Mouse (Mus musculus) kidney, embryonic 14.5 days (tissue): ENCODE measurements around the gene 2010111I01Rik. TPM values are rescaled to one million over a fixed set of nuclear protein-coding genes. Genes with fewer than 3 reads are reported as not detected.

ENCODE experiments used
- ATAC-seq: fragments of 200-750 bp; cut with Nextera tagmentation; 2 replicates; pipeline ENCODE4 v1.8.0; 2017; ENCODE audit warnings: moderate number of reproducible peaks, mild to moderate bottlenecking, moderate TSS enrichment, moderate library complexity; ENCODE audit not compliant: low FRiP score, low TSS enrichment
- H3K27ac ChIP-seq: fragments of 300-500 bp; sonication (generic); 2 replicates; pipeline ENCODE4 v1.5.1; 2014; ENCODE audit warnings: low read depth, mild to moderate bottlenecking, low read length, moderate library complexity, mixed read lengths
- H3K27me3 ChIP-seq: fragments of 300-500 bp; sonication (generic); 2 replicates; pipeline ENCODE4 v1.6.1; 2014; ENCODE audit warnings: mild to moderate bottlenecking, low read length; ENCODE audit not compliant: control insufficient read depth, insufficient read depth
- H3K36me3 ChIP-seq: fragments of 300-500 bp; sonication (generic); 2 replicates; pipeline ENCODE4 v1.6.1; 2014; ENCODE audit warnings: low read length, mixed read lengths; ENCODE audit not compliant: control insufficient read depth, insufficient read depth
- H3K4me1 ChIP-seq: fragments of 300-500 bp; sonication (generic); 2 replicates; pipeline ENCODE4 v1.6.1; 2014; ENCODE audit warnings: low read length, mixed read lengths; ENCODE audit not compliant: control insufficient read depth, insufficient read depth
- H3K4me2 ChIP-seq: fragments of 300-500 bp; sonication (generic); replicated peaks from 2 replicates; pipeline ENCODE4 v1.6.1; 2014; ENCODE audit warnings: low read depth, mild to moderate bottlenecking, low read length
- H3K4me3 ChIP-seq: fragments of 300-500 bp; sonication (generic); 2 replicates; pipeline ENCODE4 v1.5.1; 2014; ENCODE audit warnings: mild to moderate bottlenecking, low read length
- H3K9ac ChIP-seq: fragments of 300-500 bp; sonication (generic); 2 replicates; pipeline ENCODE4 v1.6.1; 2014; ENCODE audit warnings: low read depth, mild to moderate bottlenecking, low read length, moderate library complexity
- H3K9me3 ChIP-seq: fragments of 300-500 bp; sonication (generic); 2 replicates; pipeline ENCODE4 v1.6.1; 2016; ENCODE audit warnings: low read length; ENCODE audit not compliant: control insufficient read depth
- WGBS: fragments of 180-500 bp; shearing (Covaris S2); extraction: QIAGEN DNeasy Blood & Tissue Kit; methylation state at CpG from one replicate; pipeline ENCODE4 v1.1.7; 2014; 5-methylcytosine and 5-hydroxymethylcytosine counted together
- polyA plus RNA-seq: library from polyadenylated mRNA; unstranded; fragments of >200 nt; fragmentation: Nextera tagmentation; extraction: Ambion mirVana; gene quantifications from 2 replicates; pipeline ENCODE4 v1.2.1, GENCODE M21; 2014

Gene 2010111I01Rik
- polyA plus RNA-seq, 1 experiment from 2014 or later, result 153 TPM

- Histone ChIP-seq H3K9me3 (no peaks in the 10 kb centered on the region), H3K27ac (no peak overlapping the region), H3K4me3 (no peak overlapping the region), H3K36me3 (no peaks in the 10 kb centered on the region), H3K4me1 (peaks cover 10% of the 10 kb centered on the region; the same call in 1 of the 2 replicates), H3K27me3 (no peaks in the 10 kb centered on the region), H3K9ac (no peak overlapping the region), H3K4me2 (no peak overlapping the region)
- ATAC-seq, result no peak
- 73% methylated on average over 2 of the region's 2 CpGs for WGBS
These were observed 81.0 kb downstream of the 2010111I01Rik start for GRCm38 (mm10) chr13:63045504-63046205.

DNA sequence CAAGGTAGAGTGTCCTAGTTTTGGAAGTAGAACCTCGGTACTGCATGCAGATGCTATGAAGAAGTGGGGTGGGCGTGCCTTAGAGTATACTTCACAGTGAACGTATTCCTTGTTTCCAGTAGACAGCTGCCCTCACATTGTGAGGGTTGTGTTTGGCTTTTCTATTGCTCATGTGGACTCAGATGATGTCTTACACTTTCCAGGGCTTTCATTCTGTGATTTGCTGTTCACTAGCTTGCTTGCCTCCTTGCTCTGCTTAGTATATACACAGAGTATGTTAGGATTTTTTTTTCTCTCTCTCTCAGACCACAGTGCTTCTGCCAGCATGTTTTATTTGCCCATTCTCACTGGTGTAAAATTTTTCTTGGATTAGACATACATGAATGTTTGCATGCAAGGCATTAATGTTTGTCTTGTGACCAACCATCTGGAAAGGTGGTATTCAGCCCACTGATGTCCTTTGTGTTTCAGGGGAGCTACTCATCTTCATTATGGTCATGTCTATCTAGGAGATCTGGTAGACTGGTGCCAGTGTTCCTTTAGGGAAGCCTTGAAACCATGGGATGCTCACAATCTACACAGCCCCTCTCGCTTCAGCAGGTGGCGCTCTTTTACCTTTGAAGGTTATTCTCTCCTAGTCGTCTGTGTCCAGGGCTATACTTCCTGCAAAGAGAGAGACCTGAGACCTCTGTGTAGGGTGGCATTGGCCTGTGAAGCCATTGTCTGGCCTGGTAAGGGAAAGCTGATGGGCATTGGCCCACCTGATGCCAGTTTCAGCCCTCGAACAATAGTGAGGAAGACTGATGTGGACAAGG, 81.7 kb downstream of the 2010111I01Rik start:
- peak; percentile 93 for ATAC-seq
- no peaks in the 10 kb centered on the region for H3K9me3 ChIP-seq
- no peak overlapping the region for H3K4me2 ChIP-seq
- H3K4me3 ChIP-seq, result no peak overlapping the region
- H3K36me3 ChIP-seq, result no peaks in the 10 kb centered on the region
- no peaks in the 10 kb centered on the region for H3K27me3 ChIP-seq
- WGBS, result 44% methylated on average over 7 of the region's 7 CpGs
- no peak overlapping the region for H3K27ac ChIP-seq
- H3K4me1 ChIP-seq, result peaks cover 10% of the 10 kb centered on the region; the same call in 1 of the 2 replicates
- H3K9ac ChIP-seq, result no peak overlapping the region

DNA sequence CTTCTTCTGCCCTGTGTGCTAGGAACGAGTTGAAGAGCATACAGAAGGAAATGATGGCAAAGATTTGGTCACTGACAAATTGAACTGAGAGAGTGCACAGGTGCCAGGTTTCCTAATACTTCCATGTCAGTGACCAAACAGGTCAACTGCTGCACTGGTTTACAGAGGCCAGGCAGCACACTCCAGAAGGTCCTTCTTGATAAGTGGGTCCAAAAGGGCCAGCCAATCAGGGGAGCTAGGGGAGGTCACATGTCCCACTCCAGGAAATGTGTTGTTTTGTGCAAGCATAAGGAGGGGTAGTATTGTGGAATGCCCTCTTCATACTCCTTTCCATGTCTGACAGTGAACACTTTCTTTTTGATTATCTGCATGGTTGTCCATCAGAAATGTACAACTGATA, 99.0 kb downstream of the 2010111I01Rik start:
- 81% methylated on average over 1 of the region's 1 CpGs for WGBS
- Histone ChIP-seq H3K4me2 (no peak overlapping the region), H3K4me3 (no peak overlapping the region), H3K4me1 (no peaks in the 10 kb centered on the region), H3K27me3 (no peaks in the 10 kb centered on the region), H3K9ac (no peak overlapping the region), H3K27ac (no peak overlapping the region), H3K36me3 (no peaks in the 10 kb centered on the region), H3K9me3 (no peaks in the 10 kb centered on the region)
- no peak for ATAC-seq

GRCm38 (mm10) chr13:63066607-63067006, 101.9 kb downstream of the 2010111I01Rik start:
- Histone ChIP-seq H3K9ac (no peak overlapping the region), H3K4me1 (no peaks in the 10 kb centered on the region), H3K36me3 (no peaks in the 10 kb centered on the region), H3K9me3 (no peaks in the 10 kb centered on the region), H3K27me3 (no peaks in the 10 kb centered on the region), H3K27ac (no peak overlapping the region), H3K4me3 (no peak overlapping the region), H3K4me2 (no peak overlapping the region)
- WGBS, result 70% methylated on average over 1 of the region's 1 CpGs
- ATAC-seq, result no peak

DNA sequence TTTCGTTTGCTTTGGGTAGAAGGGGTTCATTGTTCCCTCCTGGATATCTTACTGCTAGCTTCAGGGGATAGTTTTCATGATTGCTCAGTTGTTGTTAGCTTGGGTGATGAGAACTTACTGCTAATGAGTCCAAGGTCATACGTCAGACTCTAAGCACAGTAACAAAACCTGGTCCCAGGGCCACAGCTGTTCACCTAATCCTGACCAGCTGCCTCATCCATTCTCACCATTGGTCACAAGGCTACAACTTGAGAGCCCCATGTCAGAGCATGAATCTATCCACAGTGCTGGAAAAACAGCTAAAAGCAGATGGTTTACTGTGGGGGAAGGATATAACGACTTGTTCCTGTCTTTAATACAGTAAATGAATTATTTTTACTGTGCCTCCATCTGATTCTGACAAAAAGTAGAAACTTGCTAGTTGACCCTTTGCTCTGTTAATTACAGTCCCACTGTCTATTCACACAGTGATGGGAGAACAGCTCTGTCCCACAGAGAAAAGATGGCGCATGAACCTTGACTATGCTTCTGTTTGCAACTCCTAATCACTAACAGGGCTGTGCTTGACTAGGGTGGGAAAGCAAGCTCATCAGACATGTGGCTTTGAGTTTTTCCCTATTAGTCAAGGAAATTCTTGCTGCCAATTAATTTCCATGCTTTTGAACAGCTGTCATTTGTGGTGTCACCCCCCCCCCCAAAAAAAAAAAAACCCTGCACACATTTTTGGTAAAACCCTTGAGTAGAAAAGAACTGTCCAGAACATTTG, 103.9 kb downstream of the 2010111I01Rik start:
- no peak overlapping the region for H3K9ac ChIP-seq
- H3K4me2 ChIP-seq, result no peak overlapping the region
- H3K4me1 ChIP-seq, result no peaks in the 10 kb centered on the region
- no peaks in the 10 kb centered on the region for H3K27me3 ChIP-seq
- H3K27ac ChIP-seq, result no peak overlapping the region
- ATAC-seq, result no peak
- no peaks in the 10 kb centered on the region for H3K36me3 ChIP-seq
- H3K4me3 ChIP-seq, result no peak overlapping the region
- no peaks in the 10 kb centered on the region for H3K9me3 ChIP-seq
- 59% methylated on average over 4 of the region's 4 CpGs for WGBS

DNA sequence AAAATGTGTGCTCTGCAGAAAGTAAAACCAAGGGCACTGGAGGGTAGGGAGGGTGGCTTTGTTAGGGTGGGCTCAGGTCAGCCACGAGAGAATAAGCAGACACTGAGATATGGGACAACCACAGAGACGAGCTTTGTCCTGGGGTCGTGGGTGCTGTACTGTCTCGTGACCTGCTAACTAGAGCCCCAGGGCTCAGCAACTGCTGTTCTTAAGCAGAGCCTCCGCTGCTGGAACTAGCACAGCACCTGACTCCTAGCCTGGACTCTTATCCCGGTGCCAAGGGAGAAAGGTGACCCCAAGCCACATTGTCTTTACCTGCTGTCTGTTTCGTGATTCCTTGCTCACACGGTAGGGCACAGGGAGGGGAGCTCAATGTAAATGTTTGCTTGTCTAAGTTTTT, 107.2 kb downstream of the 2010111I01Rik start:
- no peak overlapping the region for H3K27ac ChIP-seq
- H3K4me2 ChIP-seq, result no peak overlapping the region
- WGBS, result 76% methylated on average over 8 of the region's 8 CpGs
- H3K4me3 ChIP-seq, result no peak overlapping the region
- ATAC-seq, result no peak
- H3K9me3 ChIP-seq, result no peaks in the 10 kb centered on the region
- H3K9ac ChIP-seq, result no peak overlapping the region
- no peaks in the 10 kb centered on the region for H3K27me3 ChIP-seq
- no peaks in the 10 kb centered on the region for H3K4me1 ChIP-seq
- no peaks in the 10 kb centered on the region for H3K36me3 ChIP-seq

DNA sequence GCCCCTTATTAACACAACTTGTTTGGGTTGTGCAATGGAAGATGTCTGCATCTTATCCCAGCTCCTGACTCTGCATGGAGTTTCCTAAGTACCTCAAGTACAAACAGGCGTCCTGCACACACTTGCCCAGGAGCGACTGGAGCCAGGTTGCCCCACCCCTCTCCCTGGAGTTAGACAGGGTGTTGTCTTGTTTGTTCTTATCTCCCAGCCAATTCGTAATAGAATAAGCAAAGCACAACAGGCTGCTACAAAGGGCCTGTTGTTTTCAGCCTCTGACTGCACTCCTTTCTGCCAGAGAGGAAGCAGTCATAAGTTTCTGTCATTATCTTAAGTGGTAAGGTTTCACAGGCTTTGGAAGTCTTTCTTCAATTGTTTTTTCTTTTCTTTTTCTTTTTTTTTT, 107.7 kb downstream of the 2010111I01Rik start:
- Histone ChIP-seq H3K36me3 (no peaks in the 10 kb centered on the region), H3K4me3 (no peak overlapping the region), H3K27ac (no peak overlapping the region), H3K4me1 (no peaks in the 10 kb centered on the region), H3K9me3 (no peaks in the 10 kb centered on the region), H3K4me2 (no peak overlapping the region), H3K27me3 (no peaks in the 10 kb centered on the region), H3K9ac (no peak overlapping the region)
- no peak for ATAC-seq
- 38% methylated on average over 3 of the region's 3 CpGs for WGBS

- H3K27me3 ChIP-seq, result no peaks in the 10 kb centered on the region
- H3K9me3 ChIP-seq, result no peaks in the 10 kb centered on the region
- WGBS, result 50% methylated on average over 9 of the region's 9 CpGs
- ATAC-seq, result no peak
- H3K4me2 ChIP-seq, result no peak overlapping the region
- no peaks in the 10 kb centered on the region for H3K4me1 ChIP-seq
- no peak overlapping the region for H3K9ac ChIP-seq
- H3K4me3 ChIP-seq, result no peak overlapping the region
- H3K27ac ChIP-seq, result no peak overlapping the region
- no peaks in the 10 kb centered on the region for H3K36me3 ChIP-seq
These were observed 109.4 kb downstream of the 2010111I01Rik start for GRCm38 (mm10) chr13:63073911-63074675.
